Mouse (Mus musculus) lung, postnatal 4 days (tissue): ENCODE data around the gene Gnas.

Experiments used
- DNase-seq, 2 experiments: peaks; one replicate each; pipeline ENCODE4 v3.0.0; 2021

Gnas gene

DNA sequence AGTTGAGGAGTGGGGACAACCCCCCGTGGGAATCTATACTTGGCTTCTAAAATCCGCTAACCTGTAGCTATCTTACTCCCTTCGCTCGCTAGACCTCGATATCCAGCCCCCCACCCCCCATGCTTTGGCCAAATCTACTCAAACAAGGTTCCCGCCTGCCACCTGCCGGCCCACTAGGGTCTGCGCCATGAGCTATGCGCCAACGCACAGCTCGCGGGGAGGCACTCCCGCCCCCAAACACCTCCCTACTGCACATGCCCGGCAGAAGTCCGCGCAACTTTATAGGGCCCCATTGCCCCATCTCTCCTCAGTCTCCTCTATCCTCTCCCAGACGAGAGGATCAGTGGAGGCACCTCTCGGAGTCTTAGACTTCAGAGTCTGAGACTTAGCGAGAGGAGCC lies at the start of gene Gnas:
Gnas (plus strand) TSS at position 310 of the 400 bp plus-strand sequence.
- DNase-seq = peak; percentile 34 to 55

DNA sequence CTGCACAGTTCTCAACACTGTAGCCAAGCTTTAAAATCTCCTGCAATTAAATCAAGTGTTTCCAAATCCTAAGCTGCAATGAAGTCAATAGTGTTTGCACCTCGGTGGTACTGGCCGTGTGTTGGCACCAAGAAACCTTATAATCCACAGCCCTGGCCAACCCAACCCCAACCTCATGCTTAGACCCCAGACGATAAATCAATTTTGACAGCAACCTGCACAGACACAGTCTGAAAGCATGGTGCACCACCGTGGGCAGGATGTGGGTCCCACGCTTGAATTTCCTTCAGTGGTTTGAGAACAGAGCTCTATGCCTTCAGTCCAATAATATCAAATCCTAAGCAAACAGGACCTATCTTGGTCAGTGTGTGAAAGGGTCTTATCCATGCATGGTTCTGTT lies 41.7 kb upstream of the Gnas start:
- DNase-seq = no peak

GRCm38 (mm10) chr2:174251963-174252362 lies 32.2 kb upstream of the Gnas start:
- DNase-seq = no peak

DNA sequence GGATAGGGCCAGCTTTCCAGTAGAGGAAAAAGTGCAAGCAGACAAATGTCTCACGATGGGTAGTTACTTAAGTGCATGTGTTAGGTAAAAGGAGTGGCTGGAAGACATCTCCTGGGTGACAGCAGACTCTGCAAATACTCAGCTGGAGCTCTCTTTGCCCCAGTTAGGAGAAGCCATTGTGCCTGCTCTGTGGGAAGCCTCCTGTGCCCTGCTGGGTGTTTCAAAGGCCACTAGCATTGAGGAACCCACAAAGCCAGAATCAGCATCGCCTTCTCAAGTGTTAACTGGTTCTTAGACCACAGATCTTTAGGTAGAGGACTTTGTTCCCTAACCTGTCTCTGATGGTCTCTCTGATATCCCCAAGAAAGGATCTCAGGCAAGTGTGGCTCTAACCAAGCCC lies 26.8 kb upstream of the Gnas start:
- no peak for DNase-seq

DNA sequence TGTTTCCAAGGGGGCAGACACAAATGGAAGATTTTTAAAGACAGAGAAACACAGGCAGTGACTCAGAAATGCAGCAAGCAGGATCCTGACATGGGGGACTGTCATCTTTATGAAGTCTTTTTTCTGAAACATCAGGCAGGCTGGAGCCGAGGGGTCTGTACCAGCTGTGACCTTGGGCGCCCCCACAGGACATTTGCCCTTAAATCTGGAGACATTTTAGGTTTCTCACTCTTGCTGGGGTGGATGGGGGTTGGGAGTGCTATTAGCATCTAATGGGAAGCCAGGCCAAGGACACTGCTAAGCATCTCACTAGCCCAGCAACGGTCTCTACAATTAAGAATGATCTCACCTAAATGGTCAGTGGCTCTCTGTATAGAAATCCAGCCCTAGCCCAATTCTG lies 24.1 kb upstream of the Gnas start:
- DNase-seq = no peak

- DNase-seq = no peak
Observed at GRCm38 (mm10) chr2:174260908-174261800, 23.0 kb upstream of the Gnas start.

DNA sequence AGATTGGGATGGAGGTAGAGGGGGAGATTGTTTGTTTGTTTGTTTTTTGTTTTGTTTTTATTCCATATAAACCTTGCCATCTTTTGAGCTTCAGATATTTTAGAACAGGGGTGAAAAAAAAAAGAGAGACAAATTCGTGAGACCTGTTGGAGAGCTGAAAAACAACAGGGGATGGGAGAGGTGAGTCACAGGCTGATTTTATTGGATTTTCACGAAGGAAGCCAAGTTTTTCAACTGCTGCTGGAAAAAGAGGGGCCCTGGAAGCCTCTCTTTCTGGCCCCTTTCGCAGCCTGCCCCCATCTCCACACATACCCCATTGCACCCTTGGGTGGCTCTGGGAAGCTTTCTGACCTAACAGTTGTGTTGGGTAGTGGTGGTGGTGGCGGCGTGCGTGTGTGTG lies 22.3 kb upstream of the Gnas start:
- DNase-seq = no peak

DNA sequence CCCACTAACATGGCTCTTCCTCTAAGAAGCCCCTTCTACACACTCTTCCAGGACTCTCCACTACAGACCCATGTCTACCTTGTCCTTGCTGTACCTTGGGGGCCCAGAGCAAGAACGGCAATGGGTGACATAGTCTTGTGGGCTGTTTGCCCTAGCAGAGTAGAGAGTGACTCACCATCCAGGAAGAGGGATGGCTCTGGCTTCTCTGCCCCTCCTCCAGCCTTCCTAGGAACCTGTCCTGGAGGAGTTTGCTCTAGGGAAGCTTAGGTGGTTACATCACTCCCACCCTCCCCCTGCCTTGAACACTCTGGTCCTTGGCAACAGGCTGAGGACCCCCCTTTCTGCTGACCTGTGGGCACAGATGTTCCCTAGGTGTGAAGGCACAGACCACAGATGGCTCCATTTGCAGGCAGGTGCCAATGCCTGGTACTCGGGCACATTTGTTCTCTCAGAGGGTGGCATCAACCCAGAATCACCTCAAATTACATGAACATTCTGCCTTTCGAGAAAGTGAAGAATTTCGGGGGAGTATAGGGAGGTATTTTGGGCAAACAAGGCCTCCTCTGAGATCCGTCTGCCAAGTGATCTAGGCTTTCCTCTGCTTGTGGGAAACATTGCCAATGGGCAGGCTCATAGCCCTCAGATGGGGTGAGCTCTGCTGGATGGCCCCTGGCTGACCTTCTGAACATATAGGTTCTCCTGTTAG lies 20.9 kb upstream of the Gnas start:
- no peak for DNase-seq

- DNase-seq = no peak
Observed at GRCm38 (mm10) chr2:174264248-174264647, 19.9 kb upstream of the Gnas start.

- DNase-seq = no peak
Observed at GRCm38 (mm10) chr2:174270416-174270815, 13.7 kb upstream of the Gnas start.

DNA sequence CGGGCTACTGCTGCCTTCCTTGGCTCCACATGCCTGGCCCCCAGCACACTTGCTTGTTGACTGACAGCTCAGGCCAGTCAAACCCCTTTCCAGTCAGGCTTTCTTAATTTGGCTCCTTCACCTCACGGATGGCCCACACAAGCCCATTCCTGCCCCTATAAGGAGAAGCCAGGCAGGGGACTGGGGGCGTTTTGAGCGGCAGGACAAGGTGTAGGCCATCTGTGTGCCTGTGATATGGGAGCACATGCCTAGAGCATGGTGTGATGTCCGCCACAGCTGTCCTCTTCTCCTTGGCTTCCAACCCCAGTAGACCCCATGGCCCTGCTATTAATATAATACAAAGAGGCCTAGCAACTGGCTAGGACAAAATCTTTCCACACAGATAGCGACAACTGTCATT lies 12.7 kb upstream of the Gnas start:
- no peak for DNase-seq

GRCm38 (mm10) chr2:174273131-174273530 lies 11.0 kb upstream of the Gnas start:
- DNase-seq = no peak

- no peak for DNase-seq
Observed at GRCm38 (mm10) chr2:174273961-174274360, 10.2 kb upstream of the Gnas start.

- no peak for DNase-seq
Observed at GRCm38 (mm10) chr2:174279771-174280170, 4.3 kb upstream of the Gnas start.

GRCm38 (mm10) chr2:174283341-174283740 lies 779 bp upstream of the Gnas start:
- no peak for DNase-seq

GRCm38 (mm10) chr2:174284807-174285457 lies 812 bp downstream of the Gnas start:
- no peak for DNase-seq

- no peak for DNase-seq
Observed at GRCm38 (mm10) chr2:174285921-174286470, 1.9 kb downstream of the Gnas start.

- DNase-seq = no peak
Observed at GRCm38 (mm10) chr2:174287921-174288320, 3.8 kb downstream of the Gnas start.

GRCm38 (mm10) chr2:174288673-174289430 lies 4.7 kb downstream of the Gnas start:
- no peak for DNase-seq

- no peak for DNase-seq
Observed at GRCm38 (mm10) chr2:174291029-174291661, 7.0 kb downstream of the Gnas start.

DNA sequence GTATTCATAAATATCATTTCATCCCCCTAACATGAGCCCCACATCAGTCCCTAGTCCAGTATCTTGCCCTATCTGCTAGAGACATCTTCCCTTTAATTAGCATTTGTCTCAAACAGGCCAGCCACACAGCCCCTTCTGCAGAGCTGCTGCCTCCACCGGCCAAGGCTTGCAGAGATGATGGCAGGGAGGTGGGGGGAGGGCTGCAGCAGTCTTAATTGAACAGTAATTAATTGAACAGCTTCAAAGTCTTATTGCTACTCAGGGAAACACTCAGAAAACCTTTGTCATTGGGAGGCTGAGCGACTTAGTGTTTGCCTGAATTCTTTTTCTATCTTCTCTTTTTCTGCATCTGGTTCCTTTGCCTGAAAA lies 7.5 kb downstream of the Gnas start:
- DNase-seq = no peak

GRCm38 (mm10) chr2:174294457-174294856 lies 10.3 kb downstream of the Gnas start:
- DNase-seq = no peak
